Mouse (Mus musculus) olfactory bulb, adult 2 months (tissue): Measurements from ENCODE around the gene Pom121l2.

Source experiments
- CTCF ChIP-seq: fragments of 200-500 bp; IDR thresholded peaks from 2 replicates; pipeline ENCODE4 v1.5.1; 2012; ENCODE audit warnings: low read depth, mild to moderate bottlenecking, low read length, moderate library complexity; ENCODE audit not compliant: insufficient read depth
- POLR2A ChIP-seq: fragments of 200-500 bp; IDR thresholded peaks from 2 replicates; pipeline ENCODE4 v1.6.1; 2012; ENCODE audit warnings: mild to moderate bottlenecking, low read depth, low read length, moderate library complexity; ENCODE audit not compliant: insufficient read depth

DNA sequence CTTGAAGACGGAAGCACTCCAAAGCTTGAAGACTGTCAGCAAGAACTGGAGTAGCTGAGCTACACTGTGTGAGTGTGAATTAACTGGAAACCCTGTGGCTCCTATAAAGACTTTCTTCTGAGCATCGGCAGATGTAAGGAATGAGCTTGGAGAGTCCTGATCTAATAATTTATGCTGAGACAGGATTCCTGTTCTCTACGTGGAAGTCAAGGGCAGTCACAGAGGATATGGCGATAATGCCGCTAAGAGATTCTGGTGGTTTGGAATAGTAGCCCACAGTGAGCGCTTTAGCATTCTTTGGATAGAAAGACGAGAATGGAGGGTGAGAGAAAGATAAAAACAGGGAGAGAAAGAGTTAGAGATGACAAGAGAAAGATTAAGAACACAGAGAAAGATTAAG lies 26.9 kb downstream of the Pom121l2 start:
- TF ChIP-seq CTCF: no peak
- TF ChIP-seq POLR2A: no peak
